Comparison of ENCODE assay signal across 8 mouse cellular contexts in the genomic region with DNA sequence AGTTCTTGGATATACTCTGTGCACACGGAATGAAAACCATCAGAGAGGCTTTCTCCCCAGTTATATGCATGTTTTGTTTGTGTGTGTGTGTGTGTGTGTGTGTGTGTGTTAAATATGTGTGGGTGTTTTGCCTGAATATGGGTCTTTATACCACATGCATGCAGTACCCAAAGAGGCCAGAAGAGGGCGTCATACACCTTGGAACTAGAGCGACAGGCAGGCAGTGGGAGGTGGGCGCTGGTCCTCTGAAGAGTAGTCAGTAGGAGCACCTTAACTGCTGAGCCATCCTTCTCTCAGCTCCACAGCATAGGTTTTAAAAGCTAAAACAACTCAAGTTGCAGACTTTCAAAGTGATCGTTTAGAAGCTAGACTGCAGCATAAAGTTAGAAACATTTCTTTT. TPM values are rescaled to one million over a fixed set of nuclear protein-coding genes. Genes with fewer than 3 reads are reported as not detected.
DNase-seq lines count a peak whose midpoint lies in the region; ATAC-seq and TF ChIP-seq lines count a peak whose summit lies in the region.

No protein-coding gene starts in this region.

- no peak for ATAC-seq in cerebellum, adult (ENCODE audit: insufficient number of reproducible peaks, low FRiP score, low TSS enrichment)
- peak; percentile 64 for ATAC-seq in megakaryocyte, adult 5-6 weeks (ENCODE audit: poor library complexity, severe bottlenecking)

- no peak overlapping the region for H3K27ac ChIP-seq in layer of hippocampus, adult 2 months

- peak; percentile 60 for DNase-seq in cerebellum, adult 11 months
- DNase-seq in ES-CJ7 (ENCODE audit: low read depth, low spot score): peak; percentile 86
- DNase-seq in cerebellum, adult 11-12 months: peak; percentile 53
- DNase-seq in gastrocnemius, adult 8-10 months (ENCODE audit: low spot score in 2 of 2): peak; percentile 64 to 65
- DNase-seq in layer of hippocampus, adult 2 months (ENCODE audit: low spot score in 2 of 2): peak; percentile 32 to 76
- DNase-seq in spleen, postnatal 36 days (ENCODE audit: low spot score in 2 of 2): peak; percentile 61 to 73

- H3K4me3 ChIP-seq in layer of hippocampus, adult 2 months: no peak overlapping the region

- peak; percentile 86 for TF ChIP-seq CTCF in layer of hippocampus, adult 2 months (conservative IDR thresholded peaks at IDR 0.05)

RNA-seq across cellular contexts. Expression of gene Bptf, which starts 26.7 kb away (rescaled TPM):
- 10 to 100 TPM; 16.3 to 23.3 (median 19.4) TPM for total RNA-seq in gastrocnemius, adult 8-10 months (2022)
- total RNA-seq in layer of hippocampus, adult 2 months (2021): 10 to 100 TPM; 69.3 to 76.2 TPM
- 45.6 and 50.8 TPM in 2 replicates for total RNA-seq in megakaryocyte, adult 5-6 weeks (2015)
- 35.9 and 43.4 TPM in 2 replicates for total RNA-seq in megakaryocyte, adult 5-6 weeks (2017)
